Mouse (Mus musculus) midbrain, embryonic 10.5 days (tissue): ENCODE results near the gene B3gnt2. TPM values are rescaled to one million over a fixed set of nuclear protein-coding genes. Genes with fewer than 3 reads are reported as not detected.

Source experiments
- DNase-seq: peaks from one replicate; pipeline ENCODE4 v3.0.0-alpha.2; 2017; ENCODE audit warnings: low spot score
- H3K27ac ChIP-seq: fragments of 300-500 bp; sonication (generic); replicated peaks from 2 replicates; pipeline ENCODE4 v1.5.1; 2016; ENCODE audit warnings: mild to moderate bottlenecking
- H3K27me3 ChIP-seq: fragments of 300-500 bp; sonication (generic); 2 replicates; pipeline ENCODE4 v1.6.1; 2016; ENCODE audit warnings: low read depth, mild to moderate bottlenecking; ENCODE audit not compliant: poor library complexity, severe bottlenecking
- H3K36me3 ChIP-seq: fragments of 300-500 bp; sonication (generic); 2 replicates; pipeline ENCODE4 v1.6.1; 2016; ENCODE audit warnings: mild to moderate bottlenecking, moderate library complexity
- H3K4me1 ChIP-seq: fragments of 300-500 bp; sonication (generic); 2 replicates; pipeline ENCODE4 v1.6.1; 2016
- H3K4me3 ChIP-seq: fragments of 300-500 bp; sonication (generic); 2 replicates; pipeline ENCODE4 v1.5.1; 2016; ENCODE audit warnings: mild to moderate bottlenecking, moderate library complexity
- H3K9me3 ChIP-seq: fragments of 300-500 bp; sonication (generic); replicated peaks from 2 replicates; pipeline ENCODE4 v1.6.1; 2016; ENCODE audit warnings: mild to moderate bottlenecking
- WGBS: fragments of 180-500 bp; shearing (Covaris S2); methylation state at CpG from one replicate; pipeline ENCODE4 v1.1.7; 2016; 5-methylcytosine and 5-hydroxymethylcytosine counted together
- polyA plus RNA-seq: library from polyadenylated mRNA; unstranded; fragments of >200 nt; fragmentation: Nextera tagmentation; extraction: Ambion mirVana; gene quantifications from 2 replicates; pipeline ENCODE4 v1.2.1, GENCODE M21; 2016

The B3gnt2 gene
- polyA plus RNA-seq, 1 experiment from 2014 or later = 2.7 TPM

DNA sequence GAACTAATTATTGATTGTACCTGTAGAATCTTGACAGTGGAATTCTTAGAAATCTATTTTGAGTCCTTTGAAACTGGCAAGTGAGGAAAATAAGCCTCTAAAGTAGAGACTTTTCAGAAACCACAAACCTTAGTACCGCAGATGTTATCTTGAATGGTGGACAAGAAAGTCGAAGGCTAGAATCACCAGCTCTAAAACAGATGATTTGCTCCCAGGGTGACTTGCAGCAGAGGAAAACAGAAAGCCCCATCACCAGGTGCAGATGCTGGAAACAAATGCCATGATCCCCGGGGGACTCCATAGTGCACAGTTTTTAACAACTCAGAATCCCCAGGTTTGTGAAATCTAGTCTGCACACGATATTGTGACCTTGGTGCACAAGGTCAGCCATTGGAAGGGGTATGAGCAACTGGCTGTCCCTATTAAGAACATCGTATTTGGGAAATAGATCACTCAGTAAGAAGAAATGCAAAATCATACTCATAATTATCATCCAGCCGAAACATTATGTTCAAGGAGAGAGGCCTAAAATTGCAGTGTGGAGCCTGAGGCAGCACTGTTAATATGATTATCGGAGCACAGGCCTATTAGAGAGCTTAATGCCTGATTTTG is 5.0 kb upstream of the B3gnt2 start:
- Histone ChIP-seq H3K4me1 (no peaks in the 10 kb centered on the region), H3K4me3 (no peak overlapping the region), H3K9me3 (no peaks in the 10 kb centered on the region), H3K27ac (no peak overlapping the region), H3K36me3 (no peaks in the 10 kb centered on the region), H3K27me3 (peaks cover 40% of the 10 kb centered on the region)
- DNase-seq = no peak
- 90% methylated on average over 7 of the region's 7 CpGs for WGBS

DNA sequence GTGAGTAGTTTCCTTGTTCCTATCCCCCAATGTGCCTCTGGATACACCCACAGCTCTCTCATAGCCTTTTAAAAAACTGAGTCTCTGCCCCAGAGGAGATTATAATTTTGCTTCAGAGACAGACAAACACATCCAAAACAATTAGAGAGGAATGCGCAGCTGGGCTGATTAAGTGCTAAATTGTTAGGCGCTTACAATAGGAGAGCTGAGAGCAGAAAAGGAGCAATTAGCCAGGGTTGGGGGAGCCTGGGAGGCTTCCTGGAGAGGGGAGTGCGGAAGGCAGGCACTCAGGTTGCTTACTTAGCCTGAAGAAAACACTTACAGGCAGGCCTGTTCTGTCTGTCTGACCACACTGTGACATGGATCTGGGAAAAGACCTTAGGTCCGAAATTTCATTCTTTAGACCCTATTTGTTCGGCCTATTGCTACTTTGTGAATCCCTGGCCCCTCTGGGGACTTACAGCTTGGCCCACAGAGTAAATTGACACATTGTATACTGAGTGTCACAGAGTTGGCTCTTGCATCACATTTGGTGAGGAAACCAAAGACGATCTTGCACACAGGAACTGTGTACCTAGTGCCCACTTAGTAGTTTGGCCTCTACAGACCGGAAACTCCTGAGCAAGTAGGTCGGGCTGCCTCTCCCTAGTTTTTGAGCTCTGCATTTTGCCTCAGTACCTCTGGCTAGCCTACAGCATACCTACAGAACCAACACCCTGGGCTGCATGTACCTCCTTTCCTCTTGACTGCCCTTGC is 3.7 kb upstream of the B3gnt2 start:
- Histone ChIP-seq H3K4me3 (no peak overlapping the region), H3K27me3 (peaks cover 53% of the 10 kb centered on the region), H3K4me1 (peaks cover 9% of the 10 kb centered on the region), H3K9me3 (no peaks in the 10 kb centered on the region), H3K27ac (no peak overlapping the region), H3K36me3 (no peaks in the 10 kb centered on the region)
- no peak for DNase-seq
- 48% methylated on average over 8 of the region's 8 CpGs for WGBS

GRCm38 (mm10) chr11:22863581-22863980 is 2.8 kb upstream of the B3gnt2 start:
- no peaks in the 10 kb centered on the region for H3K36me3 ChIP-seq
- H3K4me3 ChIP-seq = no peak overlapping the region
- no peak overlapping the region for H3K27ac ChIP-seq
- peaks cover 62% of the 10 kb centered on the region for H3K27me3 ChIP-seq
- no peaks in the 10 kb centered on the region for H3K9me3 ChIP-seq
- no peak for DNase-seq
- peaks cover 18% of the 10 kb centered on the region for H3K4me1 ChIP-seq
- 40% methylated on average over 4 of the region's 4 CpGs for WGBS

DNA sequence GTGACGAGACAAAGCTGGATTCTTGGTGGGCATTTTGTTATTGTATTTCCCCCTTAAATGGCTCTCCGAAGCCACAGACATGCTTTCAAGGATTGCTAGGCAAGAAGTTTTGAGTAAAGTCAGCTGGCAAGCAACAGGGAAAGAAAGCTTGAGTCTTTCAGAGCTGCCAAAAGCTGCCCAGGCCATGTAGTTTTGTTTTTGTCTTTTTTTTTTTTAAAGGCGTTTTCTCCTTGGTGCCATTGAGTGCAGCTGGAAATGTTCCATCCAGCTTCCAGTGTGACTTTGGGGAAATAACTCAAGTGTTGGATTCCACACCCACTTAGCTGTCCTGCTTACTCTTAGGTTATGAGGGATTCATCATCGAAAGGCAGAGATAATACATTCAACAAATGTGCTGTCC is 554 bp upstream of the B3gnt2 start:
- H3K4me1 ChIP-seq = peaks cover 27% of the 10 kb centered on the region
- WGBS = 69% methylated on average over 4 of the region's 4 CpGs
- no peaks in the 10 kb centered on the region for H3K36me3 ChIP-seq
- no peaks in the 10 kb centered on the region for H3K9me3 ChIP-seq
- H3K27ac ChIP-seq = no peak overlapping the region
- DNase-seq = no peak
- H3K4me3 ChIP-seq = no peak overlapping the region
- H3K27me3 ChIP-seq = peaks cover 84% of the 10 kb centered on the region

GRCm38 (mm10) chr11:22859633-22860334 is 977 bp downstream of the B3gnt2 start:
- peak; percentile 91 for DNase-seq
- no peaks in the 10 kb centered on the region for H3K9me3 ChIP-seq
- H3K27me3 ChIP-seq = peaks cover 92% of the 10 kb centered on the region
- H3K4me1 ChIP-seq = peaks cover 27% of the 10 kb centered on the region
- H3K27ac ChIP-seq = peak overlapping the region; percentile 74
- WGBS = under 1% methylated on average over 54 of the region's 55 CpGs
- H3K36me3 ChIP-seq = no peaks in the 10 kb centered on the region
- H3K4me3 ChIP-seq = peak overlapping the region; percentile 77

- peaks cover 27% of the 10 kb centered on the region for H3K4me1 ChIP-seq
- under 1% methylated on average over 40 of the region's 41 CpGs for WGBS
- no peaks in the 10 kb centered on the region for H3K9me3 ChIP-seq
- peaks cover 89% of the 10 kb centered on the region for H3K27me3 ChIP-seq
- H3K4me3 ChIP-seq = peak overlapping the region; percentile 77
- no peaks in the 10 kb centered on the region for H3K36me3 ChIP-seq
- peak overlapping the region; percentile 74 for H3K27ac ChIP-seq
- no peak for DNase-seq
Measured at GRCm38 (mm10) chr11:22859301-22859632, 1.5 kb downstream of the B3gnt2 start.

GRCm38 (mm10) chr11:22858441-22859300 is 2.1 kb downstream of the B3gnt2 start:
- WGBS = 3% methylated on average over 50 of the region's 50 CpGs
- Histone ChIP-seq H3K27me3 (peaks cover 83% of the 10 kb centered on the region), H3K36me3 (no peaks in the 10 kb centered on the region), H3K9me3 (no peaks in the 10 kb centered on the region), H3K27ac (peak overlapping the region; percentile 74), H3K4me1 (peaks cover 27% of the 10 kb centered on the region), H3K4me3 (peak overlapping the region; percentile 77)
- DNase-seq = peak; percentile 44

DNA sequence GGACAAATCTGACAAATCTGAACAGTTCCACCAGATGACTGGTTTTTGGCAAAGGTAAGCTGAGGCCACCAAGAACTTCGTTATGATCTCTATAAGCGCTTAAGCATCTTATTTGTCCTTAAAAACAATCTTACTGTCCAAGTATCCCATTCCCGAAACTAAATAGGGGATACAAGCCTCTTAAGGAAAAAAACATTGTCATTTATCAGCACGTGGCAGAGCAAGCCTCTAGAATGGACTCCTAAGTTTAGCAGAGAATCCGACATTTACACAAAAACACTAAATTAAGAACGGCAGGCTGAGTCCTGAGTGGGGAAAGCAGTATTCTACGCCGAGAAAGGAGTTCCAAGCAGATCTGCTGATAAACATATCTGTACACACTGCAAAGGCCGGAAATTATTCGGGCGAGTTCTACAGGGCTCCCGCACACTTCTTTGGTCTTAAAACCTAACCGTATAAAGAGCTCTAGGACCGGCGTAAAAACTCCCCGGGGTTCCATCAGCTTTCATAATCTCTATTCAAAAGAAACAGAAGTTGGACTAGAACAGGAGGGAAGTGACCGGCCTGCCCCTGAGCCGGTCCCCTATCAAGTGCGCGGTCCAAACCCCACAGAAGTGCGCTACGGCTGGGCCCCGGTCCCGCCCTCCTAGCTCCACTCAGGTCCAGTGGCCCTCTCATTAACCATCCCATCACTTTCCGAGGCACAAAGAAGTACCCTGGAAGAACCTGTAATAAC is 2.9 kb downstream of the B3gnt2 start:
- Histone ChIP-seq H3K9me3 (no peaks in the 10 kb centered on the region), H3K27ac (no peak overlapping the region), H3K27me3 (peaks cover 75% of the 10 kb centered on the region), H3K36me3 (no peaks in the 10 kb centered on the region), H3K4me3 (peak overlapping the region; percentile 77), H3K4me1 (peaks cover 27% of the 10 kb centered on the region)
- DNase-seq = no peak
- 14% methylated on average over 25 of the region's 25 CpGs for WGBS

GRCm38 (mm10) chr11:22857106-22857704 is 3.6 kb downstream of the B3gnt2 start:
- peaks cover 27% of the 10 kb centered on the region for H3K4me1 ChIP-seq
- no peaks in the 10 kb centered on the region for H3K9me3 ChIP-seq
- H3K4me3 ChIP-seq = no peak overlapping the region
- peaks cover 71% of the 10 kb centered on the region for H3K27me3 ChIP-seq
- WGBS = 77% methylated on average over 5 of the region's 5 CpGs
- DNase-seq = no peak
- no peaks in the 10 kb centered on the region for H3K36me3 ChIP-seq
- no peak overlapping the region for H3K27ac ChIP-seq

- DNase-seq = no peak
- H3K27me3 ChIP-seq = peaks cover 63% of the 10 kb centered on the region
- no peaks in the 10 kb centered on the region for H3K9me3 ChIP-seq
- no peak overlapping the region for H3K27ac ChIP-seq
- H3K36me3 ChIP-seq = no peaks in the 10 kb centered on the region
- no peak overlapping the region for H3K4me3 ChIP-seq
- 85% methylated on average over 3 of the region's 3 CpGs for WGBS
- peaks cover 27% of the 10 kb centered on the region for H3K4me1 ChIP-seq
Measured at GRCm38 (mm10) chr11:22856371-22856965, 4.3 kb downstream of the B3gnt2 start.

DNA sequence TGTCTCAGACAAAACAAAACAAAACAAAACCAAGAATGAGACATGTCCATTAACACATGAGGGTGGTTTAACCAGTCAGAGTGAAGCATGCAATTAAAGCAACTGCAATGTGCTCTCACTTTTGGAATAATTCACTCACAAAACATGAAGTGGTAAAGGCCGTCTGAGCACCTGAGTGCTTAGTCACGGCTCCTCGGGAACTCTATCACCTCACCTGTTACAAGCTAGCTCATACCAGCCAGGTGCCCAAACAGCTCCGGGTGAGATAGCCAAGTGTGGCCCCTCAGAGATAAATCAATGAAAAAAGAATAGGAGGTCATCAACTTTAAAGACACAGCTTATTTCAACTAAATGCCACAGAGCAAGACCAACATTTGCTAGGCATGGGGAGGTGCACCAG is 6.2 kb downstream of the B3gnt2 start:
- peaks cover 44% of the 10 kb centered on the region for H3K27me3 ChIP-seq
- H3K4me3 ChIP-seq = no peak overlapping the region
- DNase-seq = no peak
- no peaks in the 10 kb centered on the region for H3K36me3 ChIP-seq
- 90% methylated on average over 4 of the region's 4 CpGs for WGBS
- no peaks in the 10 kb centered on the region for H3K9me3 ChIP-seq
- H3K4me1 ChIP-seq = peaks cover 18% of the 10 kb centered on the region
- no peak overlapping the region for H3K27ac ChIP-seq
